ENCODE assay signal across 10 mouse cellular contexts in the genomic region with DNA sequence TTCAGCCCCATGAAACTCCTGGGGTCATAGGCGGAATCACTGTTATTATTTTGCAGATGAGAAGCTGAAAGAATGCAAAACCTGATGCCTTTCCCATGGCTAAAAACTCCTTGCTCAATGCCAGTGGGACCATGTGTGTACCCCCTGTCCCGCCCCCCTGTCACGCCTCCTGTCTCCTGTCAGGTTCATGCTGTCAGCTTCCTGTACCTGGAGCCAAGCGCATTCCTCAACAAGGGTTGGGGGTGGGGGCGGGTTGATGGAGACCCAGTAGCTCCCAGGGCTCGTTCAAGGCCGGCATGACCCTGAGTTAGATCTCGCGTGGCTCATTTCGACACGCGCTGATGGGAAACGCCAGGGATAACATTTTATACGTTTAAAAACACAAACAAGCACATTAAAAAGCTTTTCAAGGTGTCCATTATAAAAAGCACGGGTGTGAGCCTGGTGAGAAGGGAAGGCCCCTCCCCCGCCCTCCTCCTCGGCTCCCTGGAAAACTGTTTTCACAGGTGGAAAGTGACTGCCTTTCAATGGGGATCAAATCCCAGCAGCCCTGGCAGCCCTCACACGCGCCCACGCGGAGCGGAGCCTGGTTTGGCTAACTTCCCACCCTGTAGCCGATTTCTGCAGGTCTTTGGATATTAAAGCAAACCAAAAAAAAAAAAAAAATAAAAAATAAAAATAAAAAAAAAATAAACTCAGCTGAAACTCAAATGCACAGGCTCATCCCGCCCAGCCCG.
A peak's percentile ranks its signal among the peaks of the same experiment; 100 is the strongest.
DNase-seq lines count a peak whose midpoint lies in the region; ATAC-seq lines count a peak whose summit lies in the region.
"Had no signal": no experiment of that assay in that cellular context is flagged by ENCODE, and none has a peak within 500 bp of the region (broad histone marks: within the 10 kb centered on the region; RNA-seq: fewer than 3 reads in every experiment).

No protein-coding gene starts in this region.

- ATAC-seq in heart, embryonic 16.5 days (replicated peaks; ENCODE audit: extremely low read depth, insufficient read depth, low FRiP score): no peak
- no peak for ATAC-seq in hindbrain, embryonic 15.5 days (ENCODE audit: low FRiP score, low read depth)

- 7% methylated on average over 25 of the region's 25 CpGs for WGBS in heart, embryonic 16.5 days
- 18% methylated on average over 25 of the region's 25 CpGs for WGBS in hindbrain, embryonic 15.5 days

- H3K36me3 ChIP-seq in heart, embryonic 16.5 days (ENCODE audit: control insufficient read depth, insufficient read depth): no peaks in the 10 kb centered on the region
- H3K36me3 ChIP-seq in hindbrain, embryonic 15.5 days: no peaks in the 10 kb centered on the region

- no peak for DNase-seq in heart, adult 8-10 months (ENCODE audit: low spot score)
- DNase-seq in right cerebral cortex, adult 2 months (ENCODE audit: low spot score in 2 of 2): peak; percentile 12 to 16
- DNase-seq in right cerebral cortex, postnatal 14 days: no peak
- DNase-seq in ovary, adult 18-20 months (ENCODE audit: low spot score): no peak
- no peak for DNase-seq in adrenal gland, adult 2 months
- DNase-seq in urinary bladder, postnatal 25 days (ENCODE audit: low spot score): no peak
- DNase-seq: cerebellum, adult 18-20 months; heart, postnatal 36 days had no signal

- peak overlapping the region; percentile 38 for H3K4me3 ChIP-seq in heart, embryonic 16.5 days (ENCODE audit: low read length)
- H3K4me3 ChIP-seq in hindbrain, embryonic 15.5 days: no peak overlapping the region

- H3K9ac ChIP-seq in heart, embryonic 16.5 days (ENCODE audit: low read length): peak overlapping the region; percentile 46; the same call in 1 of the 2 replicates
- no peak overlapping the region for H3K9ac ChIP-seq in hindbrain, embryonic 15.5 days

- peak overlapping the region; percentile 67 for H3K4me2 ChIP-seq in heart, embryonic 16.5 days (ENCODE audit: low read depth, low read length)
- peak overlapping the region; percentile 10 for H3K4me2 ChIP-seq in hindbrain, embryonic 15.5 days

- H3K4me1 ChIP-seq in heart, embryonic 16.5 days (ENCODE audit: control insufficient read depth, insufficient read depth, low read length): peaks cover 6% of the 10 kb centered on the region; the same call in 1 of the 2 replicates
- H3K4me1 ChIP-seq in hindbrain, embryonic 15.5 days (replicated peaks): peaks cover 5% of the 10 kb centered on the region

- H3K27me3 ChIP-seq in heart, embryonic 16.5 days (ENCODE audit: control insufficient read depth, insufficient read depth, low read length): peaks cover 4% of the 10 kb centered on the region; the same call in 1 of the 2 replicates
- H3K27me3 ChIP-seq in hindbrain, embryonic 15.5 days: peaks cover 13% of the 10 kb centered on the region; the same call in 1 of the 2 replicates

- no peak overlapping the region for H3K27ac ChIP-seq in heart, embryonic 16.5 days (ENCODE audit: low read length)
- H3K27ac ChIP-seq in hindbrain, embryonic 15.5 days (replicated peaks): no peak overlapping the region

- H3K9me3 ChIP-seq in heart, embryonic 16.5 days (replicated peaks; ENCODE audit: control insufficient read depth, low read length): no peaks in the 10 kb centered on the region
- no peaks in the 10 kb centered on the region for H3K9me3 ChIP-seq in hindbrain, embryonic 15.5 days

Comparison
In these comparisons a context has a peak if more than half of its experiments do, and no peak if none do; other contexts are left out.
1. DNase-seq: peak in right cerebral cortex, adult 2 months (2 of 2); none in heart, adult 8-10 months (single experiment), right cerebral cortex, postnatal 14 days (single experiment), ovary, adult 18-20 months (single experiment), adrenal gland, adult 2 months (single experiment) and urinary bladder, postnatal 25 days (single experiment).